Mouse (Mus musculus): ENCODE measurements at regions not wholly inside any gene's neighbourhood (a gene's known extent, or its start where the extent isn't known, plus 50 kb on each side); places are given as distances from the start of the nearest gene placed in this dataset.

- TF ChIP-seq HCFC1 (IDR thresholded peaks at IDR 0.05; ENCODE audit: borderline replicate concordance, insufficient read depth, low read length) (no peak), ZC3H11A (IDR thresholded peaks at IDR 0.05; ENCODE audit: borderline replicate concordance, low read depth, low read length) (no peak), MAFK (IDR thresholded peaks at IDR 0.05; ENCODE audit: insufficient read depth, low read depth, low read length) (no peak)
Observed at GRCm38 (mm10) chr15:27412761-27413160, 53.7 kb upstream of the Ank start.
